Mouse (Mus musculus): ENCODE measurements around the gene Atg16l2. TPM values are rescaled to one million over a fixed set of nuclear protein-coding genes. Genes with fewer than 3 reads are reported as not detected.

Atg16l2 gene
- 20.9 and 21.6 TPM in 2 replicates for polyA plus RNA-seq (2016; fragmentation: Nextera tagmentation; extraction: Ambion mirVana)

GRCm38 (mm10) chr7:101301881-101302456 is at the start of gene Atg16l2:
Atg16l2 (minus strand) TSS chr7:101302251.
- peak; percentile 95 for DNase-seq (ENCODE audit: low spot score)
- no peaks in the 10 kb centered on the region for H3K9me3 ChIP-seq (replicated peaks)
- H3K27ac ChIP-seq (replicated peaks), result peak within 1 kb of the TSS; percentile 87
- H3K4me1 ChIP-seq, result peaks cover 32% of the 10 kb centered on the region
- WGBS, result under 1% methylated on average over 39 of the region's 39 CpGs
- peaks cover 42% of the 10 kb centered on the region for H3K27me3 ChIP-seq (ENCODE audit: low read depth, poor library complexity, severe bottlenecking)
- peak within 1 kb of the TSS; percentile 78 for H3K4me3 ChIP-seq
- H3K36me3 ChIP-seq, result no peaks in the 10 kb centered on the region

GRCm38 (mm10) chr7:101349861-101350260 is 47.8 kb upstream of the Atg16l2 start:
- Histone ChIP-seq H3K9me3 (replicated peaks) (no peaks in the 10 kb centered on the region), H3K4me1 (peaks cover 34% of the 10 kb centered on the region), H3K36me3 (no peaks in the 10 kb centered on the region), H3K27ac (replicated peaks) (peak overlapping the region; percentile 46; the same call in 1 of the 2 replicates), H3K4me3 (no peak overlapping the region), H3K27me3 (ENCODE audit: low read depth, poor library complexity, severe bottlenecking) (peaks cover 49% of the 10 kb centered on the region)
- DNase-seq (ENCODE audit: low spot score), result peak; percentile 24
- 36% methylated on average over 2 of the region's 2 CpGs for WGBS

- no peaks in the 10 kb centered on the region for H3K9me3 ChIP-seq (replicated peaks)
- DNase-seq (ENCODE audit: low spot score), result no peak
- H3K27ac ChIP-seq (replicated peaks), result peak overlapping the region; percentile 73; the same call in 1 of the 2 replicates
- peak overlapping the region; percentile 72 for H3K4me3 ChIP-seq
- no peaks in the 10 kb centered on the region for H3K36me3 ChIP-seq
- peaks cover 49% of the 10 kb centered on the region for H3K27me3 ChIP-seq (ENCODE audit: low read depth, poor library complexity, severe bottlenecking)
- WGBS, result 5% methylated on average over 13 of the region's 13 CpGs
- H3K4me1 ChIP-seq, result peaks cover 34% of the 10 kb centered on the region
Observed at GRCm38 (mm10) chr7:101348312-101348711, 46.3 kb upstream of the Atg16l2 start.

GRCm38 (mm10) chr7:101347767-101348270 is 45.8 kb upstream of the Atg16l2 start, which contains the start of gene Arap1:
Arap1 (plus strand) TSS chr7:101348067.
- Histone ChIP-seq H3K27me3 (ENCODE audit: low read depth, poor library complexity, severe bottlenecking) (peaks cover 49% of the 10 kb centered on the region), H3K9me3 (replicated peaks) (no peaks in the 10 kb centered on the region), H3K27ac (replicated peaks) (peak within 1 kb of the TSS; percentile 73; the same call in 1 of the 2 replicates), H3K4me1 (peaks cover 36% of the 10 kb centered on the region), H3K4me3 (peak within 1 kb of the TSS; percentile 72), H3K36me3 (no peaks in the 10 kb centered on the region)
- WGBS, result under 1% methylated on average over 35 of the region's 35 CpGs
- peak; percentile 63 for DNase-seq (ENCODE audit: low spot score)

GRCm38 (mm10) chr7:101346991-101347390 is 44.9 kb upstream of the Atg16l2 start:
- H3K4me3 ChIP-seq, result no peak overlapping the region
- DNase-seq (ENCODE audit: low spot score), result no peak
- no peak overlapping the region for H3K27ac ChIP-seq (replicated peaks)
- peaks cover 49% of the 10 kb centered on the region for H3K27me3 ChIP-seq (ENCODE audit: low read depth, poor library complexity, severe bottlenecking)
- 70% methylated on average over 2 of the region's 2 CpGs for WGBS
- H3K36me3 ChIP-seq, result no peaks in the 10 kb centered on the region
- H3K4me1 ChIP-seq, result peaks cover 36% of the 10 kb centered on the region
- H3K9me3 ChIP-seq (replicated peaks), result no peaks in the 10 kb centered on the region

GRCm38 (mm10) chr7:101344892-101345291 is 42.8 kb upstream of the Atg16l2 start:
- 77% methylated on average over 4 of the region's 4 CpGs for WGBS
- Histone ChIP-seq H3K27ac (replicated peaks) (no peak overlapping the region; the same call in 1 of the 2 replicates), H3K4me1 (peaks cover 34% of the 10 kb centered on the region)

GRCm38 (mm10) chr7:101343135-101343534 is 41.1 kb upstream of the Atg16l2 start:
- H3K27me3 ChIP-seq (ENCODE audit: low read depth, poor library complexity, severe bottlenecking), result peaks cover 25% of the 10 kb centered on the region
- H3K4me3 ChIP-seq, result no peak overlapping the region
- DNase-seq (ENCODE audit: low spot score), result no peak
- H3K9me3 ChIP-seq (replicated peaks), result no peaks in the 10 kb centered on the region
- WGBS, result 83% methylated on average over 7 of the region's 7 CpGs
- peaks cover 17% of the 10 kb centered on the region for H3K4me1 ChIP-seq
- no peak overlapping the region for H3K27ac ChIP-seq (replicated peaks)
- H3K36me3 ChIP-seq, result no peaks in the 10 kb centered on the region

More at GRCm38 (mm10) chr7:101344892-101345291, 42.8 kb upstream of the Atg16l2 start:
- no peak for DNase-seq (ENCODE audit: low spot score)
- H3K9me3 ChIP-seq (replicated peaks), result no peaks in the 10 kb centered on the region
- H3K4me3 ChIP-seq, result no peak overlapping the region
- peaks cover 42% of the 10 kb centered on the region for H3K27me3 ChIP-seq (ENCODE audit: low read depth, poor library complexity, severe bottlenecking)
- no peaks in the 10 kb centered on the region for H3K36me3 ChIP-seq

GRCm38 (mm10) chr7:101341405-101341804 is 39.4 kb upstream of the Atg16l2 start:
- WGBS, result 79% methylated on average over 6 of the region's 6 CpGs
- H3K4me1 ChIP-seq, result peaks cover 8% of the 10 kb centered on the region
- H3K9me3 ChIP-seq (replicated peaks), result no peaks in the 10 kb centered on the region
- peaks cover 11% of the 10 kb centered on the region; the same call in 1 of the 2 replicates for H3K27me3 ChIP-seq (ENCODE audit: low read depth, poor library complexity, severe bottlenecking)
- H3K27ac ChIP-seq (replicated peaks), result no peak overlapping the region
- no peak for DNase-seq (ENCODE audit: low spot score)
- H3K4me3 ChIP-seq, result no peak overlapping the region
- no peaks in the 10 kb centered on the region for H3K36me3 ChIP-seq

- Histone ChIP-seq H3K36me3 (no peaks in the 10 kb centered on the region), H3K9me3 (replicated peaks) (no peaks in the 10 kb centered on the region), H3K4me3 (no peak overlapping the region), H3K27ac (replicated peaks) (no peak overlapping the region), H3K4me1 (peaks cover 1% of the 10 kb centered on the region; the same call in 1 of the 2 replicates), H3K27me3 (ENCODE audit: low read depth, poor library complexity, severe bottlenecking) (no peaks in the 10 kb centered on the region)
- DNase-seq (ENCODE audit: low spot score), result no peak
- WGBS, result 83% methylated on average over 3 of the region's 3 CpGs
Observed at GRCm38 (mm10) chr7:101337401-101337800, 35.4 kb upstream of the Atg16l2 start.

GRCm38 (mm10) chr7:101336686-101337085 is 34.6 kb upstream of the Atg16l2 start:
- no peak for DNase-seq (ENCODE audit: low spot score)
- Histone ChIP-seq H3K4me3 (no peak overlapping the region), H3K27me3 (ENCODE audit: low read depth, poor library complexity, severe bottlenecking) (no peaks in the 10 kb centered on the region), H3K27ac (replicated peaks) (no peak overlapping the region), H3K36me3 (no peaks in the 10 kb centered on the region), H3K4me1 (peaks cover 3% of the 10 kb centered on the region; the same call in 1 of the 2 replicates), H3K9me3 (replicated peaks) (no peaks in the 10 kb centered on the region)
- 86% methylated on average over 3 of the region's 3 CpGs for WGBS

- WGBS, result 91% methylated on average over 2 of the region's 2 CpGs
- Histone ChIP-seq H3K36me3 (no peaks in the 10 kb centered on the region), H3K9me3 (replicated peaks) (no peaks in the 10 kb centered on the region), H3K27me3 (ENCODE audit: low read depth, poor library complexity, severe bottlenecking) (no peaks in the 10 kb centered on the region), H3K4me3 (no peak overlapping the region), H3K27ac (replicated peaks) (no peak overlapping the region), H3K4me1 (0 out of 2 replicates have a peak, but pooled peaks cover 5% of the 10 kb centered on the region)
- no peak for DNase-seq (ENCODE audit: low spot score)
Observed at GRCm38 (mm10) chr7:101335228-101335627, 33.2 kb upstream of the Atg16l2 start.

- no peak overlapping the region for H3K4me3 ChIP-seq
- 88% methylated on average over 5 of the region's 5 CpGs for WGBS
- DNase-seq (ENCODE audit: low spot score), result no peak
Observed at GRCm38 (mm10) chr7:101332045-101332831, 30.2 kb upstream of the Atg16l2 start.

GRCm38 (mm10) chr7:101330841-101331173 is 28.8 kb upstream of the Atg16l2 start:
- H3K9me3 ChIP-seq (replicated peaks), result no peaks in the 10 kb centered on the region
- H3K4me3 ChIP-seq, result no peak overlapping the region
- no peaks in the 10 kb centered on the region for H3K36me3 ChIP-seq
- no peaks in the 10 kb centered on the region for H3K27me3 ChIP-seq (ENCODE audit: low read depth, poor library complexity, severe bottlenecking)
- WGBS, result 88% methylated on average over 4 of the region's 4 CpGs
- peaks cover 16% of the 10 kb centered on the region for H3K4me1 ChIP-seq
- DNase-seq (ENCODE audit: low spot score), result no peak
- H3K27ac ChIP-seq (replicated peaks), result no peak overlapping the region

More at GRCm38 (mm10) chr7:101332045-101332831, 30.2 kb upstream of the Atg16l2 start:
- no peaks in the 10 kb centered on the region for H3K27me3 ChIP-seq (ENCODE audit: low read depth, poor library complexity, severe bottlenecking)
- no peaks in the 10 kb centered on the region for H3K36me3 ChIP-seq
- no peaks in the 10 kb centered on the region for H3K9me3 ChIP-seq (replicated peaks)
- peaks cover 16% of the 10 kb centered on the region for H3K4me1 ChIP-seq
- no peak overlapping the region for H3K27ac ChIP-seq (replicated peaks)
